Mouse (Mus musculus) lung, embryonic 14.5 days (tissue): Measurements from ENCODE around the gene Etnk2. TPM values are rescaled to one million over a fixed set of nuclear protein-coding genes. Genes with fewer than 3 reads are reported as not detected.

Experiments used
- ATAC-seq: fragments of 200-750 bp; cut with Nextera tagmentation; 2 replicates; pipeline ENCODE4 v1.8.0; 2017; ENCODE audit warnings: mild to moderate bottlenecking, moderate TSS enrichment, moderate library complexity; ENCODE audit not compliant: insufficient read depth
- DNase-seq: peaks from one replicate; pipeline ENCODE4 v3.0.0-alpha.2; 2015
- H3K27ac ChIP-seq: fragments of 300-500 bp; sonication (generic); 2 replicates; pipeline ENCODE4 v1.5.1; 2014; ENCODE audit warnings: low read depth, mild to moderate bottlenecking, moderate library complexity
- H3K27me3 ChIP-seq: fragments of 300-500 bp; sonication (generic); 2 replicates; pipeline ENCODE4 v1.6.1; 2014; ENCODE audit warnings: low read length, control low read depth; ENCODE audit not compliant: insufficient read depth
- H3K36me3 ChIP-seq: fragments of 300-500 bp; sonication (generic); 2 replicates; pipeline ENCODE4 v1.6.1; 2014; ENCODE audit warnings: control low read depth; ENCODE audit not compliant: insufficient read depth
- H3K4me1 ChIP-seq: fragments of 300-500 bp; sonication (generic); 2 replicates; pipeline ENCODE4 v1.6.1; 2014; ENCODE audit warnings: antibody characterized with exemption, control low read depth; ENCODE audit not compliant: insufficient read depth
- H3K4me2 ChIP-seq: fragments of 300-500 bp; sonication (generic); 2 replicates; pipeline ENCODE4 v1.6.1; 2014; ENCODE audit warnings: mild to moderate bottlenecking
- H3K4me3 ChIP-seq: fragments of 300-500 bp; sonication (generic); 2 replicates; pipeline ENCODE4 v1.5.1; 2014; ENCODE audit warnings: low read depth, low read length
- H3K9ac ChIP-seq: fragments of 300-500 bp; sonication (generic); 2 replicates; pipeline ENCODE4 v1.6.1; 2014
- H3K9me3 ChIP-seq: fragments of 300-500 bp; sonication (generic); 2 replicates; pipeline ENCODE4 v1.6.1; 2016; ENCODE audit warnings: low read depth, low read length, control low read depth
- CTCF ChIP-seq: IDR thresholded peaks from 2 replicates; pipeline ENCODE4 v1.5.1; 2016; ENCODE audit warnings: antibody characterized with exemption, low read depth
- WGBS: fragments of 180-500 bp; shearing (Covaris S2); extraction: QIAGEN DNeasy Blood & Tissue Kit; methylation state at CpG from one replicate; pipeline ENCODE4 v1.1.7; 2014; 5-methylcytosine and 5-hydroxymethylcytosine counted together
- polyA plus RNA-seq: library from polyadenylated mRNA; unstranded; fragments of >200 nt; fragmentation: Nextera tagmentation; extraction: Ambion mirVana; gene quantifications from 2 replicates; pipeline ENCODE4 v1.2.1, GENCODE M21; 2014

Etnk2 gene
- polyA plus RNA-seq, 1 experiment from 2014 or later, result 3.7 TPM

DNA sequence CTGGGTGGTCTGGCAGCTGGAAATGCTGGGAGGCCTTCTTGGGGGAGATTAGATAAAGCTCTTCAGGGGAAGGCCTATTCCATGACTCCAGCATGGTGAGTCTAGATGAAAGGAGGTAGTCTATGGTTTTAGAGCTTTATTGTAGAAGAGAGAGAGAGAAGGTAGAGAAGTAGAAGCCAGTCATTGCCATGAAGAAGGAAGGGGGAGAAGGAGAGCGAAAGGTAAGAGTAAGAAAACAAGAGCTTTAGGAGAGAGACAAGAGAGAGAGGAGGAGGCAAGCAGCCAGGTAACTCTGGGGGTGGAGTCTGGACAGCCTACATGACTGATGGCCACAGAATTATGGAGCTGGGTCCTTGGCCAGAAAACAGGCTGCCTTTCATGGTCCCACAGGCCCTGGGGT lies 13.2 kb upstream of the Etnk2 start, which contains the start of gene Ren1:
Gene Ren1, plus strand, starts transcription at position 301 of the 400 bp plus-strand sequence.
- no peak for TF ChIP-seq CTCF
- Histone ChIP-seq H3K9ac (no peak within 1 kb of the TSS), H3K36me3 (no peaks in the 10 kb centered on the region), H3K27ac (no peak within 1 kb of the TSS), H3K4me1 (0 out of 2 replicates have a peak, but pooled peaks cover under 1% of the 10 kb centered on the region), H3K4me2 (no peak within 1 kb of the TSS), H3K27me3 (no peaks in the 10 kb centered on the region), H3K9me3 (no peaks in the 10 kb centered on the region), H3K4me3 (no peak within 1 kb of the TSS)
- DNase-seq (no peak), ATAC-seq (no peak)
- WGBS, result 90% methylated on average over 1 of the region's 1 CpGs

DNA sequence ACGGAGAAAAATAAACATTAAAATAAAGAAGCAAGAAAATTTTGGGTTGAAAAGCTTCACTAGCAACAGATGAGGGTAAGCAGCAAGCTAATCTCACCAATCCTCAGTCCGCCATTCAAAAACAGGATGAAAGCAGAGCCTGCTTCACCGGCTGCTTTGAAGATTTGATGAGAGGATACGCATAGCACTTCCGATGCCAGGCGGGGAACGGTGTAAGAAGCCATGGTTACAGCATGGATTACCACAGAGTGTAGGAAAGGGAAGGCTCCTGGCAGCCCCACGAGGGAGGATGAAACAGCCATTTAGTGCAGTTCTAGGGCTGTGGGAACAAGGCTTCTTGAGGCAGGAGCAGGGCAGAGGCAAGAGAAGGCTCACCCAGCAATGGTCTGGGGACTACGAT lies 11.6 kb upstream of the Etnk2 start:
- no peak overlapping the region for H3K4me2 ChIP-seq
- peaks cover 5% of the 10 kb centered on the region; the same call in 1 of the 2 replicates for H3K4me1 ChIP-seq
- no peaks in the 10 kb centered on the region for H3K36me3 ChIP-seq
- H3K27ac ChIP-seq, result no peak overlapping the region
- no peaks in the 10 kb centered on the region for H3K9me3 ChIP-seq
- H3K4me3 ChIP-seq, result no peak overlapping the region
- 46% methylated on average over 9 of the region's 9 CpGs for WGBS
- H3K27me3 ChIP-seq, result no peaks in the 10 kb centered on the region
- DNase-seq (no peak), ATAC-seq (no peak)
- H3K9ac ChIP-seq, result no peak overlapping the region
- no peak for TF ChIP-seq CTCF

DNA sequence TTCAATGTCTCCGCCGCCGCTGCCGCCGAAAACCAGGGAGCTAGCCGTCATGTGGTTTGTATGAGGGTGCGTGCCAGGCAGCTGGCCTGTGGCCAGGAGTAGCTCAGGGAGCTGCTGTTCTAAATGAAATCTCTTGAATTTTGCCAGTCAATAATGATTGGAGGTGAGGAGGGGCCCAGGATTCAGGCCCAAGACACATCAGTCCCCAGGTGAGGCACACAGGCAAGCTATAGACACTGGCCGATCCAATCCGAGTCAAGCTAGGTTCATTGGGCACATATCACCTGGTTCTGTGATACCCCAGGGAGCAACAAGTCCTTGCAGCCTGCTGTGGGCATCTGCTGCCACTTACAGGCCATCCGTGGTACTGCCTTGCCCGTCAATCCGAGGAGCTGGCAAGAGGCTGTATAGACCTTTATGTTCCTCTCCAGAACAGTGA lies 10.0 kb upstream of the Etnk2 start:
- Histone ChIP-seq H3K4me3 (no peak overlapping the region), H3K27me3 (no peaks in the 10 kb centered on the region), H3K4me1 (peaks cover 5% of the 10 kb centered on the region; the same call in 1 of the 2 replicates), H3K27ac (no peak overlapping the region), H3K9ac (no peak overlapping the region), H3K9me3 (no peaks in the 10 kb centered on the region), H3K4me2 (no peak overlapping the region), H3K36me3 (no peaks in the 10 kb centered on the region)
- peak; percentile 86 for DNase-seq
- ATAC-seq, result peak; percentile 10; the same call in 1 of the 2 replicates
- 44% methylated on average over 12 of the region's 12 CpGs for WGBS
- peak; percentile 97 for TF ChIP-seq CTCF

DNA sequence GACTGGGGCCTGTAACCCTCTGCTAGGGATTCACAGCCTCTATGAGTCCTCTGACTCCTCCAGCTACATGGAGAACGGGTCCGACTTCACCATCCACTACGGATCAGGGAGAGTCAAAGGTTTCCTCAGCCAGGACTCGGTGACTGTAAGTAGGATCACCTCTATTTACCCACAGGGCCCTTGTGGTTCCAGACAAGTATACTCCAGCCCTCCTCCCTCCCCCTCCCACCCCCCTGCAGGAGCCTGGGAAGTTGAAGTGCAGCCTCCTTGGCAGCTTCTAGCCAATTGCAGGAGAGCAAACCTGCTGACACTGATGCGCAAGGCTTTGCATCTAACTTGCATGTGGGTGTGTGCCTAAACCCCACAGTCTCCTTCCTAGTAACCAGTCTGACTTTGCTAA lies 7.9 kb upstream of the Etnk2 start:
- ATAC-seq (no peak), DNase-seq (no peak)
- H3K9me3 ChIP-seq, result no peaks in the 10 kb centered on the region
- H3K36me3 ChIP-seq, result no peaks in the 10 kb centered on the region
- H3K27me3 ChIP-seq, result no peaks in the 10 kb centered on the region
- TF ChIP-seq CTCF, result no peak
- peaks cover 5% of the 10 kb centered on the region; the same call in 1 of the 2 replicates for H3K4me1 ChIP-seq
- WGBS, result 38% methylated on average over 5 of the region's 5 CpGs
- H3K4me2 ChIP-seq, result no peak overlapping the region
- H3K4me3 ChIP-seq, result no peak overlapping the region
- no peak overlapping the region for H3K9ac ChIP-seq
- H3K27ac ChIP-seq, result no peak overlapping the region

DNA sequence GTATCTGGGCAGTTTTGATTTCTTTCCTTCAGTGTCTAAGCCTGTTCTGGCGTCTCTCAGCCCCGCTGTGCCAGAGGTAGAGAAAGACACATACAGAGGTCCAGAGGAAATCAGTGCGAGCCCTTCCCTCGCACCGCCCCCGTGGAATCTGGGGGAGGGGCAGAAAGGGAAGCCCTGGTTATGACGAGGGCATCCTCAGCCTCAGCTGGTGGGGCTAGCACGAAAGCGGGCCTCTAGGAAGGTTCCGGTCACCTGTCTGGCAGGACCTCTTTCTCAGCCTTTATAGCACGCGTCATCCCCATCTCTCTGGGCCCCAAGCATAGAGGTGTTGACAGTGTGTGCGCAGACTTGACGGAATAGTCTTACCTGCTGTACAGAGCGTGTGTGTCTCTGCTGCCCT lies 7.5 kb upstream of the Etnk2 start:
- no peak for ATAC-seq
- TF ChIP-seq CTCF, result no peak
- WGBS, result 37% methylated on average over 15 of the region's 15 CpGs

DNA sequence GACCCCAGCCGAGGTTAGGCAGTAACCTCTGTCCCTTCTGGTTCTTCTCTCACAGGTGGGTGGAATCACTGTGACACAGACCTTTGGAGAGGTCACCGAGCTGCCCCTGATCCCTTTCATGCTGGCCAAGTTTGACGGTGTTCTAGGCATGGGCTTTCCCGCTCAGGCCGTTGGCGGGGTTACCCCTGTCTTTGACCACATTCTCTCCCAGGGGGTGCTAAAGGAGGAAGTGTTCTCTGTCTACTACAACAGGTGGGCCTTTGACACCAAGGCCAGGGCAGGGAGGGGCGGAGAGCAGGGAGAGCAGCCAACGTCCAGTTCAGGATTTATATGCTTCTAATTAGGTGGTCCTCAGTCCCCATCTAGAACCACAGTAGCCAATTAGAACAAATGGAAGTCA lies 7.0 kb upstream of the Etnk2 start:
- Histone ChIP-seq H3K4me3 (no peak overlapping the region), H3K27me3 (no peaks in the 10 kb centered on the region), H3K4me2 (no peak overlapping the region), H3K9me3 (no peaks in the 10 kb centered on the region), H3K9ac (no peak overlapping the region), H3K4me1 (peaks cover 5% of the 10 kb centered on the region; the same call in 1 of the 2 replicates), H3K36me3 (no peaks in the 10 kb centered on the region), H3K27ac (no peak overlapping the region)
- no peak for TF ChIP-seq CTCF
- 41% methylated on average over 8 of the region's 8 CpGs for WGBS
- no peak for ATAC-seq
- DNase-seq, result no peak

More for the DNA sequence above, 7.5 kb upstream of the Etnk2 start:
- Histone ChIP-seq H3K4me1 (peaks cover 5% of the 10 kb centered on the region; the same call in 1 of the 2 replicates), H3K4me2 (no peak overlapping the region), H3K9me3 (no peaks in the 10 kb centered on the region), H3K27ac (no peak overlapping the region), H3K36me3 (no peaks in the 10 kb centered on the region), H3K9ac (no peak overlapping the region), H3K4me3 (no peak overlapping the region), H3K27me3 (no peaks in the 10 kb centered on the region)
- DNase-seq, result no peak

DNA sequence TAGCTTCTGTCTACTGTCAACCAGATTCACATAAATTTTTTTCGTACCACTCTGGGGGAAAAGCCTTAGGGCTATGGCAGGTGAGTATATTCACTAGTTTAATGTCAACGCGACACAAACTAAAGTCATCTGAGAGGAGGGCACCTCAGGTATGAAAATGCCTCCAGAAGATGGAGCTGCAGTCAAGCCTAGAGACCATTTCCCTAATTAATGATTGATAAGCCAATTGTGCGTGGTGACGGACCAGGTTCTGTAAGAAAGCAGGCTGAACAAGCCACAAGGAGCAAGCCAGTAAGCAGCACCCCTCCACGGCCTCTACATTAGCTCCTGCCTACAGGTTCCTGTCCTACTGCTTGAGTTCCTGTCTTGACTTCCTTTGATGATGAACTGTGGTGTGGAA lies 2.4 kb upstream of the Etnk2 start:
- no peak for ATAC-seq
- Histone ChIP-seq H3K4me3 (no peak overlapping the region), H3K9me3 (no peaks in the 10 kb centered on the region), H3K27me3 (peaks cover 15% of the 10 kb centered on the region; the same call in 1 of the 2 replicates), H3K27ac (no peak overlapping the region), H3K36me3 (no peaks in the 10 kb centered on the region), H3K4me2 (no peak overlapping the region), H3K9ac (no peak overlapping the region), H3K4me1 (no peaks in the 10 kb centered on the region; the same call in 1 of the 2 replicates)
- no peak for DNase-seq
- 89% methylated on average over 6 of the region's 6 CpGs for WGBS
- no peak for TF ChIP-seq CTCF

DNA sequence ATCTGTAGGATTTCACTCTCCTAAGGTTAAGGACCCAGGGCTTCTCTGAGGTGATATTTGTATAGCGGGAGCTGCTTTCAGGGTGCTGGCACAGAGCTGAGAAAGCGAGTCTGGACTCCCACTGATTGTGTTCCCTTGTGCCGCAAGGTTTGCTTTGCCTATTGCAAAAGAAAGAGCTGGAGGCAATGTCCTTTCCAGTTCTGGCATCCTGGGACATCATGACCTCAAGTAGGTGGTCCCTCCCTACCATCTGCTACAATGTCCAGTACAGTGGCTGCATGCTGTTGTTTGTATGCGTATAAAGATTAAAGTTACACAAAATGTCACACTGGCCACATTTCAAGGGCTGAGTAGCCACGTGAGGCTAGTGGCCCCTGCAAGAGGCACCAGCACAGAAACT lies 1.3 kb upstream of the Etnk2 start:
- no peaks in the 10 kb centered on the region for H3K9me3 ChIP-seq
- H3K27me3 ChIP-seq, result peaks cover 15% of the 10 kb centered on the region; the same call in 1 of the 2 replicates

More for the DNA sequence above, 1.3 kb upstream of the Etnk2 start:
- ATAC-seq, result no peak
- DNase-seq, result no peak
- 88% methylated on average over 5 of the region's 5 CpGs for WGBS
- no peak overlapping the region for H3K27ac ChIP-seq
- no peaks in the 10 kb centered on the region for H3K4me1 ChIP-seq
- no peak overlapping the region for H3K4me3 ChIP-seq
- H3K36me3 ChIP-seq, result no peaks in the 10 kb centered on the region
- no peak overlapping the region for H3K4me2 ChIP-seq
- no peak overlapping the region for H3K9ac ChIP-seq
- no peak for TF ChIP-seq CTCF
